Mouse (Mus musculus): ENCODE data around the gene Rassf4. TPM values are rescaled to one million over a fixed set of nuclear protein-coding genes. Genes with fewer than 3 reads are reported as not detected.
"Not testable (repeated sequence)": the region's sequence is repeated elsewhere in the genome, so short reads cannot be mapped to it uniquely, and the experiment has no call there.

Gene Rassf4
- total and polyA plus RNA-seq, 3 experiments: 5.8 to 6.4 (median 5.8) TPM

GRCm38 (mm10) chr6:116621318-116622023 lies 52.3 kb downstream of the Rassf4 start:
- no peaks in the 10 kb centered on the region for H3K27me3 ChIP-seq (ENCODE audit: control insufficient read depth, insufficient read depth, low read length)
- TF ChIP-seq CTCF (IDR thresholded peaks at IDR 0.05) (no peak), EP300 (IDR thresholded peaks at IDR 0.05; ENCODE audit: insufficient read depth, low read depth, low read length) (no peak), POLR2A (IDR thresholded peaks at IDR 0.05; ENCODE audit: insufficient read depth, low read depth, low read length) (no peak)
- DNase-seq: no peak
- 51% methylated on average over 8 of the region's 8 CpGs for whole genome bisulfite sequencing
- no peaks in the 10 kb centered on the region for H3K79me2 ChIP-seq (replicated peaks; ENCODE audit: control insufficient read depth, insufficient read depth, low read length)
- H3K4me3 ChIP-seq: no peak overlapping the region
- H3K4me1 ChIP-seq (ENCODE audit: control insufficient read depth, insufficient read depth, low read length): peaks cover 2% of the 10 kb centered on the region; the same call in 1 of the 2 replicates
- H3K9ac ChIP-seq (ENCODE audit: low read depth, low read length): no peak overlapping the region
- H3K36me3 ChIP-seq (ENCODE audit: control insufficient read depth, insufficient read depth, low read length): no peaks in the 10 kb centered on the region
- H3K27ac ChIP-seq: no peak overlapping the region
- intact Hi-C loops (cut with DNase I): no loop called here

DNA sequence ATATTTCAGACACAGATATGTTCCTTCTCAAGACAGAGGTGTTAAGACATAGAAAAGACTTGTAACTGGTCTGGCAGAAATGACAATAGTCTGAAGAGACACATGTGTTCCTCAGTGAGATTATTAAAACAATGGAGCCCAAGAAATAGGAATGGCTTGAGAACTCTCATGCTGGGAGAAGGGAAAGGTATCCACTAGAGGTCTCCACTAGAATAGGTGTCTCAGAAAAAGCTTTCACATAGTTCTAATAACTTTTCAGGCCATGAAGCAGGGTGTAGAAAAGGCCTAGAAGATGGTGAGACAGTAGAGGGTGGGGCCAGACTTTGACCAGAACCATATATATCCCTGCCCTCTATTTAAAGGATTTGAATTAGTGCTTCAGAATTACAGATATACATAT lies 55.7 kb downstream of the Rassf4 start:
- Histone ChIP-seq H3K36me3 (ENCODE audit: control insufficient read depth, insufficient read depth, low read length) (no peaks in the 10 kb centered on the region), H3K79me2 (replicated peaks; ENCODE audit: control insufficient read depth, insufficient read depth, low read length) (no peaks in the 10 kb centered on the region), H3K4me1 (ENCODE audit: control insufficient read depth, insufficient read depth, low read length) (peaks cover 5% of the 10 kb centered on the region), H3K27ac (no peak overlapping the region), H3K9ac (ENCODE audit: low read depth, low read length) (no peak overlapping the region), H3K4me3 (no peak overlapping the region), H3K27me3 (ENCODE audit: control insufficient read depth, insufficient read depth, low read length) (no peaks in the 10 kb centered on the region)
- intact Hi-C loops (cut with DNase I): loop anchor here (2.0 to 5.0 kb wide), 3 partner anchors 34 to 149 kb away; partner anchors contain the start of gene Depp1
- TF ChIP-seq EP300 (IDR thresholded peaks at IDR 0.05; ENCODE audit: insufficient read depth, low read depth, low read length): no peak
- TF ChIP-seq CTCF (IDR thresholded peaks at IDR 0.05): peak; percentile 72
- DNase-seq: no peak

DNA sequence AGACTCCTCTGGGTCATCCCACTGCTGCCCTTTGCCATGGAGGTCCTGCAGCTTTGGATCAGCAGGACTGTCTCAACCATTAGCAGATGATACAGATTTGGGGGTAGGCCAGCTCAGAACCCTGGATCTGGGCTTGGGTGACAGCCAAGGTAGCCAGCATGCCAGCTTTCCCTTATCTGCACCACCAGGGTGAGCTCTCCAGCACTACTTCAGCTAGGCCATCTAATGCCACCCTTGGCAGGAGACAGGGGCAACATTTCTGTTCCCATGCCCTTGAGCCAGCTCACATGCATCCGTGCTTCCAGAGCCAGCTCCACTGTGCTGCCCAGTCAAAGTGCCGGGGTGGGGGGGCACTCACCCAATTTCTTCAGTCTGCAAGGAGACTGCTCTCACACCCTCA lies 58.0 kb downstream of the Rassf4 start:
- Histone ChIP-seq H3K27me3 (ENCODE audit: control insufficient read depth, insufficient read depth, low read length) (no peaks in the 10 kb centered on the region), H3K27ac (peak overlapping the region; percentile 36; the same call in 1 of the 2 replicates), H3K36me3 (ENCODE audit: control insufficient read depth, insufficient read depth, low read length) (no peaks in the 10 kb centered on the region), H3K4me3 (no peak overlapping the region), H3K79me2 (replicated peaks; ENCODE audit: control insufficient read depth, insufficient read depth, low read length) (no peaks in the 10 kb centered on the region), H3K9ac (ENCODE audit: low read depth, low read length) (no peak overlapping the region), H3K4me1 (ENCODE audit: control insufficient read depth, insufficient read depth, low read length) (peaks cover 3% of the 10 kb centered on the region; the same call in 1 of the 2 replicates)
- 42% methylated on average over 2 of the region's 2 CpGs for WGBS
- DNase-seq: peak; percentile 56 to 79
- TF ChIP-seq EP300 (IDR thresholded peaks at IDR 0.05; ENCODE audit: insufficient read depth, low read depth, low read length): peak; percentile 87; the same call in 1 of the 2 replicates
- TF ChIP-seq CTCF (IDR thresholded peaks at IDR 0.05): peak; percentile 48
- TF ChIP-seq POLR2A (IDR thresholded peaks at IDR 0.05; ENCODE audit: insufficient read depth, low read depth, low read length): no peak
- intact Hi-C loops (cut with DNase I): loop anchor here (5.0 kb wide), 2 partner anchors 37 to 152 kb away; partner anchors contain the start of gene Depp1

GRCm38 (mm10) chr6:116607230-116607629 lies 66.5 kb downstream of the Rassf4 start:
- no peak for DNase-seq
- Histone ChIP-seq H3K79me2 (replicated peaks; ENCODE audit: control insufficient read depth, insufficient read depth, low read length) (no peaks in the 10 kb centered on the region), H3K9ac (ENCODE audit: low read depth, low read length) (no peak overlapping the region), H3K27ac (no peak overlapping the region), H3K4me3 (no peak overlapping the region), H3K27me3 (ENCODE audit: control insufficient read depth, insufficient read depth, low read length) (no peaks in the 10 kb centered on the region), H3K36me3 (ENCODE audit: control insufficient read depth, insufficient read depth, low read length) (no peaks in the 10 kb centered on the region), H3K4me1 (ENCODE audit: control insufficient read depth, insufficient read depth, low read length) (no peaks in the 10 kb centered on the region)
- WGBS: 39% methylated on average over 4 of the region's 4 CpGs
- intact Hi-C loops (cut with DNase I): no loop called here
- peak; percentile 38 for TF ChIP-seq CTCF (IDR thresholded peaks at IDR 0.05)
- TF ChIP-seq POLR2A (IDR thresholded peaks at IDR 0.05; ENCODE audit: insufficient read depth, low read depth, low read length): no peak
- TF ChIP-seq EP300 (IDR thresholded peaks at IDR 0.05; ENCODE audit: insufficient read depth, low read depth, low read length): no peak

DNA sequence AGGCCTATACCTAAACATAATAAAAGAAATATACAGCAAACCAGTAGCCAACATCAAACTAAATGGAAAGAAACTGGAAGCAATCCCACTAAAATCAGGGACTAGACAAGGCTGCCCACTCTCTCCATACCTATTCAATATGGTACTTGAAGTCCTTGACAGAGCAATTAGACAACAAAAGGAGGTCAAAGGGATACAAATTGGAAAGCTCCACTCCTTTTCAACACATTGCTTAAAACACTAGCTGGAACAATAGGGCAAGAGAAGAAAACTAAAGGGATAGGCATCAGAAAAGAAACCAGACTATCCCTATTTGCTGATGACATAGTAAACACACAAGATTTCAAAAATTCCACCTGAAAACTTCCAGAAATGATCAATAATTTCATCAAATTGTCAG lies 72.8 kb downstream of the Rassf4 start:
- H3K9ac ChIP-seq (ENCODE audit: low read depth, low read length); DNase-seq; H3K4me1 ChIP-seq (ENCODE audit: control insufficient read depth, insufficient read depth, low read length); H3K27me3 ChIP-seq (ENCODE audit: control insufficient read depth, insufficient read depth, low read length); H3K79me2 ChIP-seq (replicated peaks; ENCODE audit: control insufficient read depth, insufficient read depth, low read length); H3K4me3 ChIP-seq; H3K36me3 ChIP-seq (ENCODE audit: control insufficient read depth, insufficient read depth, low read length); intact Hi-C loops (cut with DNase I); H3K27ac ChIP-seq: not testable (repeated sequence)

DNA sequence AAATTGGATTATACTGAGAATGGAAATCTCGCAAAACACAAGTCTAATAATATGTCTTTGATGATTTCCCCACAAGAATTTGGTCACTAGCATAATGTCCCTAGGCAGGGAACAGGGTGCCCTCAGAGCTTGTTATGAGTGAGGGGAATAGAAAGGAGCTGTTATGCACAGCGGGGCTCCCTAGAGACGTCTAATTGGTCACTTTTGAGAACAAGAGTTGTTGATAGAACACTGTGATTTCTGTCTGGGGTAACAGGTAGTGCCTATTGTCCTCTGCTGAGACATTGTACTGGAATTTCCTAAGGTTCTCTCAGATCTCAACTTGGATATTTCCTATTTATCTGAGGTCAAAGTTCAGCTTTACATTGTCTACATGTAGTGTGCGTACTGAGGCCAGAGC lies 89.7 kb downstream of the Rassf4 start, which contains the start of gene Olfr215:
TSS of gene Olfr215 (minus strand) at position 101 of the 400 bp plus-strand sequence.
- WGBS: 76% methylated on average over 4 of the region's 4 CpGs
- intact Hi-C loops (cut with DNase I): no loop called here

More for the DNA sequence above, 89.7 kb downstream of the Rassf4 start, which contains the start of gene Olfr215:
- no peak for DNase-seq
- H3K27ac ChIP-seq: no peak within 1 kb of the TSS
- no peak for TF ChIP-seq CTCF (IDR thresholded peaks at IDR 0.05)
- no peak for TF ChIP-seq POLR2A (IDR thresholded peaks at IDR 0.05; ENCODE audit: insufficient read depth, low read depth, low read length)
- TF ChIP-seq EP300 (IDR thresholded peaks at IDR 0.05; ENCODE audit: insufficient read depth, low read depth, low read length): no peak
- H3K4me1 ChIP-seq (ENCODE audit: control insufficient read depth, insufficient read depth, low read length): no peaks in the 10 kb centered on the region
- no peak within 1 kb of the TSS for H3K4me3 ChIP-seq
- H3K36me3 ChIP-seq (ENCODE audit: control insufficient read depth, insufficient read depth, low read length): no peaks in the 10 kb centered on the region
- no peaks in the 10 kb centered on the region for H3K79me2 ChIP-seq (replicated peaks; ENCODE audit: control insufficient read depth, insufficient read depth, low read length)
- no peaks in the 10 kb centered on the region for H3K27me3 ChIP-seq (ENCODE audit: control insufficient read depth, insufficient read depth, low read length)
- no peak within 1 kb of the TSS for H3K9ac ChIP-seq (ENCODE audit: low read depth, low read length)

Small RNA genes within 50 kb of the gene (microRNA-seq; reads per million reads assigned to microRNA genes)
- gene Mir7043: 0 reads per million in 2 experiments

Other genes starting within 250 kb of the Rassf4 start
- 10 to 100 TPM; 14.3 to 16.4 TPM for gene Alox5, start 212.8 kb downstream of the Rassf4 start, total RNA-seq (2021)
- gene Alox5, start 212.8 kb downstream of the Rassf4 start, polyA plus RNA-seq (2012; rRNA removed): 6.6 and 12.2 TPM in 2 replicates
- not detected for gene Olfr211, start 184.9 kb downstream of the Rassf4 start, total RNA-seq (2021)
- gene Olfr211, start 184.9 kb downstream of the Rassf4 start, polyA plus RNA-seq (2012; rRNA removed): not detected in 2 replicates
- gene Olfr212, start 167.4 kb downstream of the Rassf4 start, total RNA-seq (2021): not detected
- gene Olfr212, start 167.4 kb downstream of the Rassf4 start, polyA plus RNA-seq (2012; rRNA removed): not detected in 2 replicates
- gene Olfr213, start 135.5 kb downstream of the Rassf4 start, total RNA-seq (2021): not detected
- gene Olfr213, start 135.5 kb downstream of the Rassf4 start, polyA plus RNA-seq (2012; rRNA removed): not detected in 2 replicates
- gene Gm5580, start 122.8 kb downstream of the Rassf4 start, total RNA-seq (2021): 1 to 10 TPM; 1.3 to 2.3 TPM
- 0.12 TPM in 1 of 2 replicates, not detected in the other for gene Gm5580, start 122.8 kb downstream of the Rassf4 start, polyA plus RNA-seq (2012; rRNA removed)
- gene Olfr214, start 119.7 kb downstream of the Rassf4 start, total RNA-seq (2021): not detected
- not detected in 2 replicates for gene Olfr214, start 119.7 kb downstream of the Rassf4 start, polyA plus RNA-seq (2012; rRNA removed)
- gene Olfr215, start 89.8 kb downstream of the Rassf4 start, total RNA-seq (2021): not detected
- gene Olfr215, start 89.8 kb downstream of the Rassf4 start, polyA plus RNA-seq (2012; rRNA removed): not detected in 2 replicates
- gene Zfp422, start 45.0 kb downstream of the Rassf4 start, total RNA-seq (2021): 10 to 100 TPM; 14.8 to 19.2 TPM
- 13.1 and 27.8 TPM in 2 replicates for gene Zfp422, start 45.0 kb downstream of the Rassf4 start, polyA plus RNA-seq (2012; rRNA removed)
- 10 to 100 TPM; 53.5 to 86.1 TPM for gene Depp1, start 23.3 kb downstream of the Rassf4 start, total RNA-seq (2021)
- 32.7 and 53.0 TPM in 2 replicates for gene Depp1, start 23.3 kb downstream of the Rassf4 start, polyA plus RNA-seq (2012; rRNA removed)
- under 1 TPM; 0.03 to 0.05 TPM for gene Tmem72, start 43.0 kb upstream of the Rassf4 start, total RNA-seq (2021)
- gene Tmem72, start 43.0 kb upstream of the Rassf4 start, polyA plus RNA-seq (2012; rRNA removed): under 0.01 TPM in 2 replicates

Measured in heart, adult 2 months (tissue).